Mouse (Mus musculus) neural tube, embryonic 15.5 days (tissue): ENCODE data around the gene Btg1-ps1. TPM values are rescaled to one million over a fixed set of nuclear protein-coding genes. Genes with fewer than 3 reads are reported as not detected.
"Not testable (repeated sequence)": the region's sequence is repeated elsewhere in the genome, so short reads cannot be mapped to it uniquely, and the experiment has no call there.

Experiments used
- ATAC-seq: fragments of 200-750 bp; cut with Nextera tagmentation; 2 replicates; pipeline ENCODE4 v1.8.0; 2017; ENCODE audit warnings: mild to moderate bottlenecking, moderate TSS enrichment, moderate library complexity; ENCODE audit not compliant: low FRiP score
- H3K27ac ChIP-seq: fragments of 300-500 bp; sonication (generic); replicated peaks from 2 replicates; pipeline ENCODE4 v1.5.1; 2015; ENCODE audit warnings: mild to moderate bottlenecking, inconsistent platforms
- H3K27me3 ChIP-seq: fragments of 300-500 bp; sonication (generic); replicated peaks from 2 replicates; pipeline ENCODE4 v1.6.1; 2015; ENCODE audit warnings: inconsistent platforms
- H3K36me3 ChIP-seq: fragments of 300-500 bp; sonication (generic); 2 replicates; pipeline ENCODE4 v1.6.1; 2015; ENCODE audit warnings: inconsistent platforms
- H3K4me1 ChIP-seq: fragments of 300-500 bp; sonication (generic); 2 replicates; pipeline ENCODE4 v1.6.1; 2015; ENCODE audit warnings: inconsistent platforms
- H3K4me2 ChIP-seq: fragments of 300-500 bp; sonication (generic); 2 replicates; pipeline ENCODE4 v1.6.1; 2015; ENCODE audit warnings: inconsistent platforms, mild to moderate bottlenecking, moderate library complexity
- H3K4me3 ChIP-seq: fragments of 300-500 bp; sonication (generic); replicated peaks from 2 replicates; pipeline ENCODE4 v1.5.1; 2015; ENCODE audit warnings: mild to moderate bottlenecking, inconsistent platforms
- H3K9ac ChIP-seq: fragments of 300-500 bp; sonication (generic); replicated peaks from 2 replicates; pipeline ENCODE4 v1.6.1; 2015; ENCODE audit warnings: mild to moderate bottlenecking, inconsistent platforms
- H3K9me3 ChIP-seq: fragments of 300-500 bp; sonication (generic); replicated peaks from 2 replicates; pipeline ENCODE4 v1.6.1; 2016; ENCODE audit warnings: inconsistent platforms
- WGBS: fragments of 180-500 bp; shearing (Covaris S2); methylation state at CpG from one replicate; pipeline ENCODE4 v1.1.7; 2015; ENCODE audit warnings: mixed read lengths; 5-methylcytosine and 5-hydroxymethylcytosine counted together
- polyA plus RNA-seq: library from polyadenylated mRNA; unstranded; fragments of >200 nt; fragmentation: Nextera tagmentation; extraction: Ambion mirVana; gene quantifications from 2 replicates; pipeline ENCODE4 v1.2.1, GENCODE M21; 2015

The Btg1-ps1 gene
- not detected in 2 replicates for polyA plus RNA-seq

- not testable (repeated sequence) for ATAC-seq, H3K27me3 ChIP-seq, H3K9me3 ChIP-seq, H3K4me3 ChIP-seq, H3K27ac ChIP-seq, H3K4me2 ChIP-seq, H3K9ac ChIP-seq, H3K36me3 ChIP-seq, H3K4me1 ChIP-seq
Measured at GRCm38 (mm10) chrX:38018597-38018996, at the start of gene Btg1-ps1. TSS of gene Btg1-ps1 (minus strand) at chrX:38018815.

- Histone ChIP-seq H3K4me1 (no peaks in the 10 kb centered on the region), H3K27me3 (no peaks in the 10 kb centered on the region), H3K9me3 (no peaks in the 10 kb centered on the region), H3K36me3 (no peaks in the 10 kb centered on the region), H3K4me3 (no peak within 1 kb of the TSS), H3K9ac (no peak within 1 kb of the TSS), H3K27ac (no peak within 1 kb of the TSS), H3K4me2 (no peak within 1 kb of the TSS)
- 90% methylated on average over 11 of the region's 11 CpGs for WGBS
- no peak for ATAC-seq
Measured at GRCm38 (mm10) chrX:38066175-38066574, 47.6 kb upstream of the Btg1-ps1 start, which contains the start of gene Rhox10. TSS of gene Rhox10 (plus strand) at chrX:38066475.

GRCm38 (mm10) chrX:38061544-38061943 is 42.9 kb upstream of the Btg1-ps1 start:
- 4% methylated on average over 1 of the region's 1 CpGs for WGBS
- Histone ChIP-seq H3K4me2 (no peak overlapping the region), H3K4me1 (no peaks in the 10 kb centered on the region), H3K36me3 (no peaks in the 10 kb centered on the region), H3K9ac (no peak overlapping the region), H3K27me3 (no peaks in the 10 kb centered on the region), H3K4me3 (no peak overlapping the region), H3K27ac (no peak overlapping the region), H3K9me3 (no peaks in the 10 kb centered on the region)
- ATAC-seq: no peak

- not testable (repeated sequence) for H3K27me3 ChIP-seq, ATAC-seq, H3K27ac ChIP-seq, H3K4me3 ChIP-seq, H3K4me2 ChIP-seq, H3K4me1 ChIP-seq, H3K36me3 ChIP-seq, H3K9ac ChIP-seq, H3K9me3 ChIP-seq
Measured at GRCm38 (mm10) chrX:38043014-38043413, 24.4 kb upstream of the Btg1-ps1 start, which contains the start of gene Btg1-ps2. TSS of gene Btg1-ps2 (minus strand) at chrX:38043114.

GRCm38 (mm10) chrX:38039666-38040065 is 21.1 kb upstream of the Btg1-ps1 start:
- no peak overlapping the region for H3K27ac ChIP-seq
- H3K4me3 ChIP-seq: no peak overlapping the region
- no peaks in the 10 kb centered on the region for H3K9me3 ChIP-seq
- WGBS: 93% methylated on average over 5 of the region's 5 CpGs
- no peak overlapping the region for H3K4me2 ChIP-seq
- H3K4me1 ChIP-seq: no peaks in the 10 kb centered on the region
- no peaks in the 10 kb centered on the region for H3K36me3 ChIP-seq
- ATAC-seq: no peak
- H3K27me3 ChIP-seq: no peaks in the 10 kb centered on the region
- no peak overlapping the region for H3K9ac ChIP-seq

- Histone ChIP-seq H3K4me1 (no peaks in the 10 kb centered on the region), H3K4me2 (no peak overlapping the region), H3K36me3 (no peaks in the 10 kb centered on the region), H3K27ac (no peak overlapping the region), H3K9me3 (no peaks in the 10 kb centered on the region), H3K9ac (no peak overlapping the region), H3K4me3 (no peak overlapping the region), H3K27me3 (no peaks in the 10 kb centered on the region)
- WGBS: 70% methylated on average over 2 of the region's 2 CpGs
- ATAC-seq: no peak
Measured at GRCm38 (mm10) chrX:38033841-38034240, 15.2 kb upstream of the Btg1-ps1 start.

- no peak for ATAC-seq
- no peaks in the 10 kb centered on the region for H3K27me3 ChIP-seq
Measured at GRCm38 (mm10) chrX:38008756-38009155, 9.9 kb downstream of the Btg1-ps1 start.

More at GRCm38 (mm10) chrX:38008756-38009155, 9.9 kb downstream of the Btg1-ps1 start:
- Histone ChIP-seq H3K4me2 (no peak overlapping the region), H3K27ac (no peak overlapping the region), H3K9ac (no peak overlapping the region), H3K4me3 (no peak overlapping the region), H3K9me3 (no peaks in the 10 kb centered on the region), H3K36me3 (no peaks in the 10 kb centered on the region), H3K4me1 (no peaks in the 10 kb centered on the region)
- 94% methylated on average over 2 of the region's 2 CpGs for WGBS

Other genes starting within 250 kb of the Btg1-ps1 start
- 0.35 and 0.82 TPM in 2 replicates for gene Rhox5, start 214.0 kb downstream of the Btg1-ps1 start, polyA plus RNA-seq
- gene Rhox6, start 191.9 kb downstream of the Btg1-ps1 start, polyA plus RNA-seq: not detected in 2 replicates
- gene Rhox7a, start 187.1 kb downstream of the Btg1-ps1 start, polyA plus RNA-seq: not detected in 2 replicates
- 0.15 TPM in 1 of 2 replicates, not detected in the other for gene Rhox8, start 139.9 kb downstream of the Btg1-ps1 start, polyA plus RNA-seq
- gene Rhox7b, start 121.6 kb downstream of the Btg1-ps1 start, polyA plus RNA-seq: not detected in 2 replicates
- not detected in 2 replicates for gene Rhox9, start 117.0 kb downstream of the Btg1-ps1 start, polyA plus RNA-seq
- not detected in 2 replicates for gene Btg1-ps2, start 24.3 kb upstream of the Btg1-ps1 start, polyA plus RNA-seq
- gene Rhox10, start 47.7 kb upstream of the Btg1-ps1 start, polyA plus RNA-seq: not detected in 2 replicates
- not detected in 2 replicates for gene Rhox11, start 66.3 kb upstream of the Btg1-ps1 start, polyA plus RNA-seq
- gene Rhox12, start 92.1 kb upstream of the Btg1-ps1 start, polyA plus RNA-seq: not detected in 2 replicates
- gene Rhox13, start 102.4 kb upstream of the Btg1-ps1 start, polyA plus RNA-seq: not detected in 2 replicates
- 4.3 and 4.5 TPM in 2 replicates for gene Zbtb33, start 171.0 kb upstream of the Btg1-ps1 start, polyA plus RNA-seq
- 48.0 and 48.5 TPM in 2 replicates for gene Tmem255a, start 233.6 kb upstream of the Btg1-ps1 start, polyA plus RNA-seq